Comparison of ENCODE assay signal across 18 mouse cellular contexts in the genomic region with DNA sequence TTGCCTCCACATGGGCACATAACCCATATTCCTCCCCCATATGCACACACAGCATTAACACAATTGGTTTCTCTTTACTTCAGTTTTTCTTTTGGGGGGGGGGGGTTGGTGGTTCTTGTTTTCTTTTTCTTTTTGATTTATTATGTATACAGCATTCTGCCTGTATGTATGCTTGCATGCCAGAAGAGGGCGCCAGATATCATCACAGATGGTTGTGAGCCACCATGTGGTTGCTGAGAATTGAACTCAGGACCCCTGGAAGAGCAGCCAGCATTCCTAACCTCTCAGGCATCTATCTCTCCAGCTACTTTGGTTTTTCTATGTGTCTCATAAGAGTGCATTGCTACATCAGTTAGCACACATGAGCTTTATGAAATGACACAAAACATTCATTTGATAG.
DNase-seq lines count a peak whose midpoint lies in the region; ATAC-seq and TF ChIP-seq lines count a peak whose summit lies in the region.
"Had no signal": no experiment of that assay in that cellular context is flagged by ENCODE, and none has a peak within 500 bp of the region (broad histone marks: within the 10 kb centered on the region; RNA-seq: fewer than 3 reads in every experiment).

No protein-coding gene starts in this region.

- TF ChIP-seq POLR2A in small intestine, adult 2 months (IDR thresholded peaks at IDR 0.05; ENCODE audit: low read depth, low read length) = no peak

- H3K27ac ChIP-seq in heart, embryonic 11.5 days (ENCODE audit: low read depth, low read length) = no peak overlapping the region
- H3K27ac ChIP-seq in lung, embryonic 14.5 days (ENCODE audit: low read depth) = no peak overlapping the region
- H3K27ac ChIP-seq in ES-E14 (ENCODE audit: insufficient read depth, low read depth, low read length, poor library complexity, severe bottlenecking) = no peak overlapping the region
- no peak overlapping the region for H3K27ac ChIP-seq in small intestine, adult 2 months (ENCODE audit: insufficient read depth, low read depth, low read length)
- H3K27ac ChIP-seq: forebrain, embryonic 12.5 days; heart, embryonic 10.5 days; limb, embryonic 13.5 days; lung, embryonic 15.5 days; neural tube, embryonic 15.5 days had no signal

- no peaks in the 10 kb centered on the region for H3K36me3 ChIP-seq in heart, embryonic 11.5 days (ENCODE audit: control insufficient read depth, insufficient read depth, low read length)
- H3K36me3 ChIP-seq in lung, embryonic 14.5 days (ENCODE audit: insufficient read depth) = peaks cover 9% of the 10 kb centered on the region; the same call in 1 of the 2 replicates
- no peaks in the 10 kb centered on the region for H3K36me3 ChIP-seq in ES-E14 (ENCODE audit: control insufficient read depth, insufficient read depth, low read length, poor library complexity, severe bottlenecking)
- peaks cover 1% of the 10 kb centered on the region; the same call in 1 of the 2 replicates for H3K36me3 ChIP-seq in small intestine, adult 2 months (ENCODE audit: control insufficient read depth, insufficient read depth, low read length)
- H3K36me3 ChIP-seq: neural tube, embryonic 15.5 days had no signal

- H3K9ac ChIP-seq in heart, embryonic 11.5 days (ENCODE audit: low read depth, low read length) = no peak overlapping the region
- no peak overlapping the region for H3K9ac ChIP-seq in lung, embryonic 14.5 days
- no peak overlapping the region for H3K9ac ChIP-seq in ES-E14 (ENCODE audit: insufficient read depth, low read depth, low read length, poor library complexity, severe bottlenecking)
- H3K9ac ChIP-seq: forebrain, embryonic 12.5 days; limb, embryonic 13.5 days; lung, embryonic 15.5 days; neural tube, embryonic 15.5 days had no signal

- H3K4me2 ChIP-seq in heart, embryonic 11.5 days = no peak overlapping the region
- no peak overlapping the region for H3K4me2 ChIP-seq in lung, embryonic 14.5 days
- H3K4me2 ChIP-seq: forebrain, embryonic 12.5 days; limb, embryonic 13.5 days; lung, embryonic 15.5 days; neural tube, embryonic 15.5 days had no signal

- in situ Hi-C loops in ES-E14 (cut with MboI; ENCODE audit: low sequenced_read_pairs in 2 of 2, unreplicated experiment in 2 of 2) = no loop called here

- 75% methylated on average over 1 of the region's 1 CpGs for WGBS in heart, embryonic 11.5 days (ENCODE audit: insufficient replicate concordance)
- 75% methylated on average over 1 of the region's 1 CpGs for WGBS in lung, embryonic 14.5 days
- 92% methylated on average over 1 of the region's 1 CpGs for WGBS in small intestine, adult 2 months

- TF ChIP-seq CTCF in lung, embryonic 14.5 days (IDR thresholded peaks at IDR 0.05; ENCODE audit: low read depth) = peak; percentile 36; the same call in 1 of the 2 replicates
- peak; percentile 15; the same call in 1 of the 2 replicates for TF ChIP-seq CTCF in small intestine, adult 2 months (IDR thresholded peaks at IDR 0.05; ENCODE audit: extremely low read depth, insufficient read length, insufficient replicate concordance, low read depth, low read length)

- H3K4me1 ChIP-seq in heart, embryonic 11.5 days (ENCODE audit: control insufficient read depth, insufficient read depth, low read length) = no peaks in the 10 kb centered on the region
- no peaks in the 10 kb centered on the region for H3K4me1 ChIP-seq in lung, embryonic 14.5 days (ENCODE audit: insufficient read depth)
- H3K4me1 ChIP-seq in ES-E14 (ENCODE audit: control insufficient read depth in 2 of 2, insufficient read depth in 2 of 2, low read length in 2 of 2, poor library complexity in 1 of 2) = no peaks in the 10 kb centered on the region
- H3K4me1 ChIP-seq in small intestine, adult 2 months (ENCODE audit: control insufficient read depth, insufficient read depth, insufficient read length, low read length) = 0 out of 2 replicates have a peak, but pooled peaks cover 2% of the 10 kb centered on the region
- H3K4me1 ChIP-seq: forebrain, embryonic 12.5 days; heart, embryonic 10.5 days; limb, embryonic 13.5 days; lung, embryonic 15.5 days; neural tube, embryonic 15.5 days had no signal

- H3K27me3 ChIP-seq in heart, embryonic 11.5 days (ENCODE audit: control insufficient read depth, insufficient read depth, low read length) = no peaks in the 10 kb centered on the region
- no peaks in the 10 kb centered on the region for H3K27me3 ChIP-seq in lung, embryonic 14.5 days (ENCODE audit: insufficient read depth, low read length)
- H3K27me3 ChIP-seq in small intestine, adult 2 months (ENCODE audit: control insufficient read depth, insufficient read depth, low read length) = no peaks in the 10 kb centered on the region
- H3K27me3 ChIP-seq: forebrain, embryonic 12.5 days; limb, embryonic 13.5 days; lung, embryonic 15.5 days; neural tube, embryonic 15.5 days had no signal

- no peaks in the 10 kb centered on the region for H3K9me3 ChIP-seq in heart, embryonic 11.5 days (replicated peaks; ENCODE audit: control insufficient read depth, low read length)
- H3K9me3 ChIP-seq in lung, embryonic 14.5 days (ENCODE audit: low read depth, low read length) = no peaks in the 10 kb centered on the region
- H3K9me3 ChIP-seq in ES-E14 (ENCODE audit: control insufficient read depth, insufficient read depth, low read depth, low read length) = no peaks in the 10 kb centered on the region
- H3K9me3 ChIP-seq: heart, embryonic 10.5 days; limb, embryonic 13.5 days; lung, embryonic 15.5 days; neural tube, embryonic 15.5 days had no signal

- peak; percentile 31 for DNase-seq in heart, adult 11 months
- DNase-seq in lung, embryonic 14.5 days = no peak
- DNase-seq in lung, postnatal 4 days = no peak
- DNase-seq in ES-E14 (ENCODE audit: low read depth, low spot score) = no peak
- no peak for DNase-seq in right cerebral cortex, adult 2 months (ENCODE audit: low spot score in 2 of 2)
- no peak for DNase-seq in ovary, postnatal 14 days (ENCODE audit: low spot score)
- DNase-seq: adrenal gland, postnatal 36 days; cerebellum, adult 11 months; kidney, adult 11 months; right cerebral cortex, adult 18-20 months; thymus, postnatal 36 days had no signal

- ATAC-seq in heart, embryonic 11.5 days (replicated peaks; ENCODE audit: insufficient number of reproducible peaks, low FRiP score, low TSS enrichment) = no peak
- ATAC-seq in lung, embryonic 14.5 days (ENCODE audit: insufficient read depth) = no peak

- no peak overlapping the region for H3K4me3 ChIP-seq in heart, embryonic 11.5 days (ENCODE audit: low read depth, low read length)
- no peak overlapping the region for H3K4me3 ChIP-seq in lung, embryonic 14.5 days (ENCODE audit: low read depth, low read length)
- H3K4me3 ChIP-seq in ES-E14 (ENCODE audit: insufficient read depth in 1 of 2, low read depth in 1 of 2, low read length in 2 of 2, poor library complexity in 1 of 2, severe bottlenecking in 1 of 2) = no peak overlapping the region
- H3K4me3 ChIP-seq in small intestine, adult 2 months (ENCODE audit: low read depth, low read length) = no peak overlapping the region
- H3K4me3 ChIP-seq: forebrain, embryonic 12.5 days; heart, embryonic 10.5 days; limb, embryonic 13.5 days; lung, embryonic 15.5 days; neural tube, embryonic 15.5 days had no signal

TF ChIP-seq in ES-E14, 5 proteins besides CTCF, POLR2A, EP300 and RAD21:
- peak; percentile 46; the same call in 1 of the 2 replicates for TF ChIP-seq ZC3H11A (IDR thresholded peaks at IDR 0.05; ENCODE audit: borderline replicate concordance, low read depth, low read length)
- no peak for TF ChIP-seq CHD2 (IDR thresholded peaks at IDR 0.05; ENCODE audit: low read depth, low read length)
